Mouse (Mus musculus) myocyte (in vitro differentiated cells): ENCODE results near the gene Klf9. TPM values are rescaled to one million over a fixed set of nuclear protein-coding genes. Genes with fewer than 3 reads are reported as not detected.

Experiments
- H3K27me3 ChIP-seq: one replicate; pipeline ENCODE4 v1.6.1; 2011; ENCODE audit not compliant: control insufficient read depth, insufficient read depth, insufficient read length
- H3K36me3 ChIP-seq: one replicate; pipeline ENCODE4 v1.6.1; 2011; ENCODE audit not compliant: control insufficient read depth, insufficient read depth
- H3K4me2 ChIP-seq: one replicate; pipeline ENCODE4 v1.6.1; 2011; ENCODE audit warnings: low read depth, control low read depth
- H3K4me3 ChIP-seq: one replicate; pipeline ENCODE4 v1.5.1; 2011; ENCODE audit warnings: mild to moderate bottlenecking, control low read depth, moderate library complexity
- H3K79me2 ChIP-seq: one replicate; pipeline ENCODE4 v1.6.1; 2011; ENCODE audit not compliant: control insufficient read depth, insufficient read depth
- H3ac ChIP-seq: one replicate; pipeline ENCODE4 v1.6.1; 2011; ENCODE audit not compliant: control insufficient read depth, insufficient read length
- CEBPB ChIP-seq: IDR thresholded peaks from 2 replicates; pipeline ENCODE4 v1.6.1; 2011; ENCODE audit warnings: mild to moderate bottlenecking, moderate library complexity; ENCODE audit not compliant: poor library complexity, insufficient read depth, severe bottlenecking
- E2F4 ChIP-seq: IDR thresholded peaks from one replicate; pipeline ENCODE4 v1.6.1; 2011; ENCODE audit warnings: mild to moderate bottlenecking, control low read depth, moderate library complexity; ENCODE audit not compliant: insufficient read depth
- MAX ChIP-seq: IDR thresholded peaks from one replicate; pipeline ENCODE4 v1.6.1; 2011; ENCODE audit warnings: low read depth, mild to moderate bottlenecking, control low read depth
- MYOD1 ChIP-seq, 3 experiments: IDR thresholded peaks; one replicate each; pipeline ENCODE4 v1.6.1; 2011; ENCODE audit warnings: control low read depth in 2 of 3, low read depth in 2 of 3, mild to moderate bottlenecking in 2 of 3, moderate library complexity in 1 of 3; ENCODE audit not compliant: insufficient read length in 2 of 3, control insufficient read depth in 1 of 3
- MYOG ChIP-seq, 3 experiments: IDR thresholded peaks; one replicate each; pipeline ENCODE4 v1.6.1; 2011; ENCODE audit warnings: control low read depth in 2 of 3, low read depth in 2 of 3, mild to moderate bottlenecking in 2 of 3; ENCODE audit not compliant: insufficient read length in 2 of 3, control insufficient read depth in 1 of 3, insufficient read depth in 1 of 3
- POLR2A ChIP-seq: IDR thresholded peaks from one replicate; pipeline ENCODE4 v1.6.1; 2011; ENCODE audit warnings: low read depth, mild to moderate bottlenecking, control low read depth, moderate library complexity; ENCODE audit not compliant: insufficient read length
- POLR2AphosphoS2 ChIP-seq: IDR thresholded peaks from one replicate; pipeline ENCODE4 v1.6.1; 2011; ENCODE audit warnings: low read depth, control low read depth; ENCODE audit not compliant: insufficient read length
- REST ChIP-seq: IDR thresholded peaks from one replicate; pipeline ENCODE4 v1.6.1; 2011; ENCODE audit warnings: mild to moderate bottlenecking, control low read depth, moderate library complexity; ENCODE audit not compliant: insufficient read depth, insufficient read length
- SRF ChIP-seq: IDR thresholded peaks from one replicate; pipeline ENCODE4 v1.6.1; 2011; ENCODE audit warnings: low read depth; ENCODE audit not compliant: control insufficient read depth, insufficient read length
- TCF12 ChIP-seq: IDR thresholded peaks from one replicate; pipeline ENCODE4 v1.6.1; 2011; ENCODE audit warnings: mild to moderate bottlenecking, control low read depth; ENCODE audit not compliant: poor library complexity, insufficient read depth, severe bottlenecking
- TCF3 ChIP-seq: IDR thresholded peaks from one replicate; pipeline ENCODE4 v1.6.1; 2011; ENCODE audit warnings: low read depth, control low read depth; ENCODE audit not compliant: insufficient read length
- USF1 ChIP-seq: IDR thresholded peaks from one replicate; pipeline ENCODE4 v1.6.1; 2011; ENCODE audit warnings: low read depth, mild to moderate bottlenecking, control low read depth, moderate library complexity
- polyA plus RNA-seq: library from polyadenylated mRNA; unstranded; fragments of >200 nt; fragmentation: generic; extraction: Trizol; gene quantifications from one replicate; pipeline ENCODE4 v1.2.1, GENCODE M21; 2012; ENCODE audit warnings: missing spikeins

Gene Klf9
- polyA plus RNA-seq, 1 experiment = 7.1 TPM

GRCm38 (mm10) chr19:23164651-23165240, 23.7 kb downstream of the Klf9 start:
- Histone ChIP-seq H3K36me3 (peaks cover 18% of the 10 kb centered on the region), H3K4me3 (no peak overlapping the region), H3ac (no peak overlapping the region), H3K4me2 (no peak overlapping the region), H3K79me2 (peaks cover 22% of the 10 kb centered on the region), H3K27me3 (no peaks in the 10 kb centered on the region)
- TF ChIP-seq MAX (no peak), E2F4 (no peak), TCF12 (no peak), REST (no peak), USF1 (no peak), TCF3 (no peak), POLR2AphosphoS2 (no peak), SRF (no peak), CEBPB (no peak), MYOD1 (IDR thresholded peaks at IDR 0.05; ENCODE audit: control insufficient read depth in 1 of 3, insufficient read length in 2 of 3, low read depth in 2 of 3) (no peak), MYOG (IDR thresholded peaks at IDR 0.05; ENCODE audit: control insufficient read depth in 1 of 3, insufficient read depth in 1 of 3, insufficient read length in 2 of 3, low read depth in 2 of 3) (no peak)

DNA sequence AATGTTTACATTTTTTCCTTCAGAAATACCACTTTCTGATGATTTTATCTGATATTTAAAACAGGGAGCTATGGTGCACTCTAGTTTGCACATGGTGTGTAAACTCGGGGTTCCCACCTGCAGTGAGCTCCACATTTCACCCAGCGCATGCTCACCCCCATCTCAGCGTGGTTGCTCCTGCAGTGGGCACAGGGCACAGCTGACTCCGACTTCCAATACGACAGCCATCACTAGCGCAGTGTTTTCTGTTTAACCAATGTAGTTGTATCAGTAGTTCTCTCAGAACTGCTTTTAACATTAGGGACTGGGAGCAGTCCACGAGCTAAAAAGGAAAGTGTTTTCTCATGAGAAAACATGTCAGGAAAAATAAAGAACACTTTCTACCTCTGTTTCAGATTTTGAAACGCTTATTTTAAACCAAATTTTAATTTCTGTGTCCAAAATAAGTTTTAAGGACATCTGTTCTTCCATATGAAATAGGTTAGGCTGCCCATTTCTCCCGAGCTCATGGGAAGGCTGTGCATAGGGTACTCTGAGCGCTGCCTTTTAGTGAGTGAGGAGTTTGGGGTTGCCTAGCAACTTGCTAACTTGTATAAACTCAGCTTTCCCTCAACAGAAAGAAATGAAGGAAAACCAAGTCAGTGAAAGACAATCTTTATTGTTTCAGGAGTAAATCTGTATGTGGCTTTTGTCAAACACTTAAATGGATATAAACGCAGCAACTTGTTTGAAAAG, 25.7 kb downstream of the Klf9 start:
- Histone ChIP-seq H3ac (no peak overlapping the region), H3K4me3 (no peak overlapping the region), H3K79me2 (peaks cover 5% of the 10 kb centered on the region), H3K36me3 (peaks cover 18% of the 10 kb centered on the region), H3K27me3 (no peaks in the 10 kb centered on the region), H3K4me2 (no peak overlapping the region)
- TF ChIP-seq MYOG (IDR thresholded peaks at IDR 0.05; ENCODE audit: control insufficient read depth in 1 of 3, insufficient read depth in 1 of 3, insufficient read length in 2 of 3, low read depth in 2 of 3) = no peak
- no peak for TF ChIP-seq TCF3
- TF ChIP-seq POLR2AphosphoS2 = no peak
- TF ChIP-seq USF1 = no peak
- TF ChIP-seq SRF = no peak
- TF ChIP-seq MAX = no peak
- TF ChIP-seq REST = no peak
- no peak for TF ChIP-seq E2F4
- no peak for TF ChIP-seq POLR2A
- TF ChIP-seq CEBPB = no peak
- no peak for TF ChIP-seq TCF12
- no peak for TF ChIP-seq MYOD1 (IDR thresholded peaks at IDR 0.05; ENCODE audit: control insufficient read depth in 1 of 3, insufficient read length in 2 of 3, low read depth in 2 of 3)

GRCm38 (mm10) chr19:23168899-23169658, 28.1 kb downstream of the Klf9 start:
- Histone ChIP-seq H3K36me3 (peaks cover 18% of the 10 kb centered on the region), H3K4me2 (no peak overlapping the region), H3ac (no peak overlapping the region), H3K79me2 (no peaks in the 10 kb centered on the region), H3K4me3 (no peak overlapping the region), H3K27me3 (no peaks in the 10 kb centered on the region)
- TF ChIP-seq MYOD1 (IDR thresholded peaks at IDR 0.05; ENCODE audit: control insufficient read depth in 1 of 3, insufficient read length in 2 of 3, low read depth in 2 of 3) = no peak
- TF ChIP-seq POLR2A = no peak
- no peak for TF ChIP-seq SRF
- TF ChIP-seq TCF3 = no peak
- TF ChIP-seq POLR2AphosphoS2 = no peak
- no peak for TF ChIP-seq MYOG (IDR thresholded peaks at IDR 0.05; ENCODE audit: control insufficient read depth in 1 of 3, insufficient read depth in 1 of 3, insufficient read length in 2 of 3, low read depth in 2 of 3)
- TF ChIP-seq TCF12 = no peak
- no peak for TF ChIP-seq CEBPB
- TF ChIP-seq REST = no peak
- TF ChIP-seq USF1 = no peak
- TF ChIP-seq E2F4 = no peak
- TF ChIP-seq MAX = no peak

DNA sequence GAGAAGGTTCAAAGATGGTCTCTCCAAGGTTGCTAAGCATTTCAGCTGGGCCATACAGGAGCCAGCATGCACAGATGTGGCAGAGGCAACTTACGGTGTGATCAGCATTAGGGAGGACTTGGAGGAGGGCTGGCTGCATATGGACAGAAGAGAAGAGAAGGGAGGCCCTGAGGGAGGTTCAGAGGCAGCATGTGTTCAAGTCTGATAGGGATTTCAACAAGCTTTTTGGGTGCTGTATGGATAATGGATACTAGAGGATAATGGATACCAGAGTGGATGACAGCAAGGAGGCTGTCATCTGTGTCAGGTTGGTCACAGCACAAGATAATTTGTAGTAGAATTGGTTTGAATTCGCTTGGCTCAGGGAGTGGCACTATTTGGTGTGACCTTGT, 28.6 kb downstream of the Klf9 start:
- H3K27me3 ChIP-seq = no peaks in the 10 kb centered on the region
- H3K4me3 ChIP-seq = no peak overlapping the region
- TF ChIP-seq MAX (no peak), CEBPB (no peak), TCF12 (no peak), REST (no peak), MYOG (IDR thresholded peaks at IDR 0.05; ENCODE audit: control insufficient read depth in 1 of 3, insufficient read depth in 1 of 3, insufficient read length in 2 of 3, low read depth in 2 of 3) (no peak), USF1 (no peak), POLR2A (no peak), SRF (no peak), TCF3 (no peak), POLR2AphosphoS2 (no peak), E2F4 (no peak), MYOD1 (IDR thresholded peaks at IDR 0.05; ENCODE audit: control insufficient read depth in 1 of 3, insufficient read length in 2 of 3, low read depth in 2 of 3) (no peak)
- no peak overlapping the region for H3ac ChIP-seq
- H3K79me2 ChIP-seq = no peaks in the 10 kb centered on the region
- H3K36me3 ChIP-seq = peaks cover 18% of the 10 kb centered on the region
- no peak overlapping the region for H3K4me2 ChIP-seq
